Mouse (Mus musculus): Measurements from ENCODE around the gene Bicc1. TPM values are rescaled to one million over a fixed set of nuclear protein-coding genes. Genes with fewer than 3 reads are reported as not detected.

Bicc1 gene
- total and polyA plus RNA-seq, 2 experiments, result 0.75 to 1.7 TPM

DNA sequence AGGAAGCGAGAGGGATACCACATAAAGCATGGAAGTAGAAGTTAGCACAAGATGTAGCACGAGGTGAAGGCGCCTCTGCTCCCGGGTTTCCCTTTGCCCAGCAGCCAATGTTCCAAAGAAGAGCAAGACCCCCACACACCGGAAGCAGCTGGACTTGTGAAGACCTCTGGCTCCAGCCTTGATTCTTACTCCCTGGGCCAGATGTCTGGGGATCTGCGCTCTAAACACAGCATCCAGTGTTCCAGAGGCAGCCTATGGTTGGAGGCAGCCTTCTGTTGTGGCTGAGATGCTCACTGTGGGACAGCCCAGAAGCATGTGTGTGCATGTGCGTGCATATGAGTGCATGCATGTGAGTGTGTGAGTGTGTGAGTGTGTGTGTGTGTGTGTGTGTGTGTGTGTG is 35.2 kb upstream of the Bicc1 start:
- Histone ChIP-seq H3K36me3 (ENCODE audit: control insufficient read depth, insufficient read depth, low read length) (no peaks in the 10 kb centered on the region), H3K4me3 (ENCODE audit: insufficient read depth, low read depth, low read length) (no peak overlapping the region), H3K27me3 (ENCODE audit: control insufficient read depth, insufficient read depth, low read length) (no peaks in the 10 kb centered on the region), H3K27ac (replicated peaks; ENCODE audit: insufficient read depth, low read depth, low read length) (no peak overlapping the region), H3K79me2 (ENCODE audit: control insufficient read depth, insufficient read depth, low read length) (no peaks in the 10 kb centered on the region), H3K4me1 (ENCODE audit: control insufficient read depth, insufficient read depth, low read length) (peaks cover 7% of the 10 kb centered on the region), H3K9ac (ENCODE audit: low read depth, low read length) (no peak overlapping the region)
- TF ChIP-seq POLR2A (IDR thresholded peaks at IDR 0.05; ENCODE audit: extremely low read depth, insufficient read depth, low read length) (no peak), CTCF (IDR thresholded peaks at IDR 0.05; ENCODE audit: low read depth, low read length) (no peak)
- 85% methylated on average over 7 of the region's 7 CpGs for WGBS
- DNase-seq (ENCODE audit: extremely low read depth, low read depth, low spot score), result no peak

DNA sequence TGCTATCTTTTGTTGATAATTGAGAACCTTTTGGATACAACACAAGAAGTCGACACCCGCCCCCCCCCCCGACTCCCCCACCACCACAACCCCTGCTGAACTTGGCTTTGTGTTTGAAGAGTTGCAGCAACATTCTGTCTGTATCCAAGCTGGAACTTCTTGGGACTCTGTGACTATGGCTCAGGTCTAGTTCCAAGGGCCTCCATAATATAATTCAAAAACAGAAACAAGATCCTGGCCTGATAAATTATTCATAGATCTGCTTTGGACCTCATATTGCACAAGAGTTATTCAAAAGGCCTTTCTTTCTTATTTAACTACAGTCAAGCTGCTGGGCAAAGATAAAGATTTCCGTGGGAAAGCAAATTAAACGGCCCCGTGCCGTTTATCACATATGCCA is 33.8 kb upstream of the Bicc1 start:
- TF ChIP-seq CTCF (IDR thresholded peaks at IDR 0.05; ENCODE audit: low read depth, low read length) (no peak), POLR2A (IDR thresholded peaks at IDR 0.05; ENCODE audit: extremely low read depth, insufficient read depth, low read length) (no peak)
- H3K36me3 ChIP-seq (ENCODE audit: control insufficient read depth, insufficient read depth, low read length), result no peaks in the 10 kb centered on the region
- WGBS, result 18% methylated on average over 7 of the region's 7 CpGs

DNA sequence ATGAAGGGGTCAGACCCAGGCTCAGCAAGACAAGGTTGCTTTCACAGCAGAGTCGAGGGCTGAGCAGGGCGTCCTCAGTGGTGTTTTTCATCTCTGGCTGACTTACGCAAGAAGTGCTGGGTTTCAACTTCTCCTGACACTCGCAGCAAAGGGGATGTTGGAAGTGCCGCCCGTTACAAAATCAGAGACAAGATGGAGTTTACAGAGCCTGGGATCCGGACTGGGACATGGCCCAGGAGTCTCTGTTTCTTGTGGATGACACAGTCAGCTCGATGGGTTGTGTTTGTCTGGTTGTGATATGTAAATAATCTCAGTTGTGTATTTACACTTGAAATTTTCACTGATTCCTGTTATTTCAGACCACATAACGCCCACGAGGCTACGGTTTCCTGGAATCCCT is 33.4 kb upstream of the Bicc1 start:
- Histone ChIP-seq H3K36me3 (ENCODE audit: control insufficient read depth, insufficient read depth, low read length) (no peaks in the 10 kb centered on the region), H3K4me3 (ENCODE audit: insufficient read depth, low read depth, low read length) (no peak overlapping the region), H3K4me1 (ENCODE audit: control insufficient read depth, insufficient read depth, low read length) (peaks cover 7% of the 10 kb centered on the region), H3K27me3 (ENCODE audit: control insufficient read depth, insufficient read depth, low read length) (no peaks in the 10 kb centered on the region), H3K27ac (replicated peaks; ENCODE audit: insufficient read depth, low read depth, low read length) (peak overlapping the region; percentile 24), H3K79me2 (ENCODE audit: control insufficient read depth, insufficient read depth, low read length) (no peaks in the 10 kb centered on the region), H3K9ac (ENCODE audit: low read depth, low read length) (no peak overlapping the region)
- TF ChIP-seq POLR2A (IDR thresholded peaks at IDR 0.05; ENCODE audit: extremely low read depth, insufficient read depth, low read length), result no peak
- no peak for TF ChIP-seq CTCF (IDR thresholded peaks at IDR 0.05; ENCODE audit: low read depth, low read length)
- peak; percentile 75 for DNase-seq (ENCODE audit: extremely low read depth, low read depth, low spot score)
- WGBS, result 7% methylated on average over 11 of the region's 11 CpGs

More for the DNA sequence above, 33.8 kb upstream of the Bicc1 start:
- peak; percentile 47 for DNase-seq (ENCODE audit: extremely low read depth, low read depth, low spot score)
- H3K4me3 ChIP-seq (ENCODE audit: insufficient read depth, low read depth, low read length), result no peak overlapping the region
- no peaks in the 10 kb centered on the region for H3K27me3 ChIP-seq (ENCODE audit: control insufficient read depth, insufficient read depth, low read length)
- peaks cover 7% of the 10 kb centered on the region for H3K4me1 ChIP-seq (ENCODE audit: control insufficient read depth, insufficient read depth, low read length)
- H3K79me2 ChIP-seq (ENCODE audit: control insufficient read depth, insufficient read depth, low read length), result no peaks in the 10 kb centered on the region
- no peak overlapping the region for H3K9ac ChIP-seq (ENCODE audit: low read depth, low read length)
- H3K27ac ChIP-seq (replicated peaks; ENCODE audit: insufficient read depth, low read depth, low read length), result no peak overlapping the region

GRCm38 (mm10) chr10:71188681-71189080 is 29.2 kb upstream of the Bicc1 start:
- WGBS, result 89% methylated on average over 4 of the region's 4 CpGs
- TF ChIP-seq CTCF (IDR thresholded peaks at IDR 0.05; ENCODE audit: low read depth, low read length) (no peak), POLR2A (IDR thresholded peaks at IDR 0.05; ENCODE audit: extremely low read depth, insufficient read depth, low read length) (no peak)
- DNase-seq (ENCODE audit: extremely low read depth, low read depth, low spot score), result no peak

GRCm38 (mm10) chr10:71185059-71185458 is 25.6 kb upstream of the Bicc1 start:
- peaks cover 13% of the 10 kb centered on the region; the same call in 1 of the 2 replicates for H3K4me1 ChIP-seq (ENCODE audit: control insufficient read depth, insufficient read depth, low read length)
- peaks cover 4% of the 10 kb centered on the region; the same call in 1 of the 2 replicates for H3K79me2 ChIP-seq (ENCODE audit: control insufficient read depth, insufficient read depth, low read length)
- H3K36me3 ChIP-seq (ENCODE audit: control insufficient read depth, insufficient read depth, low read length), result no peaks in the 10 kb centered on the region
- H3K9ac ChIP-seq (ENCODE audit: low read depth, low read length), result no peak overlapping the region
- no peak for DNase-seq (ENCODE audit: extremely low read depth, low read depth, low spot score)
- no peak for TF ChIP-seq CTCF (IDR thresholded peaks at IDR 0.05; ENCODE audit: low read depth, low read length)
- TF ChIP-seq POLR2A (IDR thresholded peaks at IDR 0.05; ENCODE audit: extremely low read depth, insufficient read depth, low read length), result no peak
- H3K4me3 ChIP-seq (ENCODE audit: insufficient read depth, low read depth, low read length), result no peak overlapping the region
- 91% methylated on average over 7 of the region's 7 CpGs for WGBS
- H3K27ac ChIP-seq (replicated peaks; ENCODE audit: insufficient read depth, low read depth, low read length), result no peak overlapping the region
- no peaks in the 10 kb centered on the region for H3K27me3 ChIP-seq (ENCODE audit: control insufficient read depth, insufficient read depth, low read length)

More at GRCm38 (mm10) chr10:71188681-71189080, 29.2 kb upstream of the Bicc1 start:
- Histone ChIP-seq H3K79me2 (ENCODE audit: control insufficient read depth, insufficient read depth, low read length) (no peaks in the 10 kb centered on the region), H3K36me3 (ENCODE audit: control insufficient read depth, insufficient read depth, low read length) (no peaks in the 10 kb centered on the region), H3K27me3 (ENCODE audit: control insufficient read depth, insufficient read depth, low read length) (no peaks in the 10 kb centered on the region), H3K4me1 (ENCODE audit: control insufficient read depth, insufficient read depth, low read length) (peaks cover 4% of the 10 kb centered on the region; the same call in 1 of the 2 replicates), H3K4me3 (ENCODE audit: insufficient read depth, low read depth, low read length) (no peak overlapping the region), H3K9ac (ENCODE audit: low read depth, low read length) (no peak overlapping the region), H3K27ac (replicated peaks; ENCODE audit: insufficient read depth, low read depth, low read length) (no peak overlapping the region)

DNA sequence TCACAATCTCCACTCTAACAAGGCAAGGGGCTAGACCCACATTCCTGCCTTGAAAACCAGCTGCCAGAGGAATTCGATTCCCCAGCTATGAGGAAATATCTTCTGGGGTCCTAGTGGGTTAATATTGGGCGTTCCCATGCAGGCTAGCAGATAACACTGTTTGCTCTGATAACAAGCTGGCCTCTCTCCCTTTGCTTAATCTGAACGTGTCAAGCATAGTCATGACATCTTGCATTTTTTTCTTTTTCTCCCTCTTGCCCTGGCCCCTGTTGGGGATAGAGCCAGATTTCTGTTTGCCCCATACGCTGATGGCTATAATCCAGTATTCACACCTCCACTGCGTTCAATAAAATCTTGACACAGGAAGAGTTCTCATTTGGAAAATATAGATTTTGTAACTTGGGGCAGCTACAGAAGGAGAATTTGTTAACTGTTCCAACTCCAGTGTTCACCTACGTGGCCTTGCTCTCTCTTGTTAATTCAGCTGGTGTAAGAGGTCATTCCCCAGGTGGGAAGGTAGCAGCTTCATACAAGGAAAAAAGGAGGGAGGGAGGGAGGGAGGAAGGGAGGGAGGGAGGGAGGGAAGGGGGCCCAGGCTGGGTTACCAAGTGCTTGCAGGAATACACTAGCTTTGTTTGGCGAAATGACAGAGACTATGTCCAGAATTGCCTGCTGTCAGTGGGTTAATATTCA is 24.0 kb upstream of the Bicc1 start:
- WGBS, result 8% methylated on average over 7 of the region's 7 CpGs
- Histone ChIP-seq H3K27ac (replicated peaks; ENCODE audit: insufficient read depth, low read depth, low read length) (peak overlapping the region; percentile 48), H3K9ac (ENCODE audit: low read depth, low read length) (no peak overlapping the region), H3K4me3 (ENCODE audit: insufficient read depth, low read depth, low read length) (no peak overlapping the region), H3K36me3 (ENCODE audit: control insufficient read depth, insufficient read depth, low read length) (no peaks in the 10 kb centered on the region), H3K27me3 (ENCODE audit: control insufficient read depth, insufficient read depth, low read length) (no peaks in the 10 kb centered on the region), H3K4me1 (ENCODE audit: control insufficient read depth, insufficient read depth, low read length) (peaks cover 15% of the 10 kb centered on the region; the same call in 1 of the 2 replicates), H3K79me2 (ENCODE audit: control insufficient read depth, insufficient read depth, low read length) (peaks cover 9% of the 10 kb centered on the region; the same call in 1 of the 2 replicates)
- TF ChIP-seq CTCF (IDR thresholded peaks at IDR 0.05; ENCODE audit: low read depth, low read length) (no peak), POLR2A (IDR thresholded peaks at IDR 0.05; ENCODE audit: extremely low read depth, insufficient read depth, low read length) (no peak)
- peak; percentile 89 for DNase-seq (ENCODE audit: extremely low read depth, low read depth, low spot score)
